Mouse (Mus musculus): ENCODE measurements around the gene Ccdc144b. TPM values are rescaled to one million over a fixed set of nuclear protein-coding genes. Genes with fewer than 3 reads are reported as not detected.

The Ccdc144b gene
- not detected for polyA plus RNA-seq (2012; fragmentation: generic; extraction: Trizol)
- long read RNA-seq, experiment 1 = 0 reads
- long read RNA-seq, experiment 2 = 0 reads

GRCm38 (mm10) chr3:36053447-36053846 lies at the start of gene Ccdc144b:
Ccdc144b (minus strand) TSS chr3:36053547.
- Histone ChIP-seq H3K79me3 (ENCODE audit: low read depth) (no peaks in the 10 kb centered on the region), H3ac (ENCODE audit: control insufficient read depth, insufficient read length, low read depth) (no peak within 1 kb of the TSS), H3K27me3 (ENCODE audit: control insufficient read depth, insufficient read depth, insufficient read length) (peaks cover 16% of the 10 kb centered on the region), H3K79me2 (ENCODE audit: control insufficient read depth, insufficient read depth) (no peaks in the 10 kb centered on the region), H3K36me3 (ENCODE audit: control insufficient read depth, insufficient read depth) (no peaks in the 10 kb centered on the region), H3K4me3 (ENCODE audit: insufficient read depth, poor library complexity, severe bottlenecking) (no peak within 1 kb of the TSS)
- TF ChIP-seq MAX (IDR thresholded peaks at IDR 0.05) = no peak
- no peak for TF ChIP-seq CEBPB (IDR thresholded peaks at IDR 0.05; ENCODE audit: low read depth)
- no peak for TF ChIP-seq USF1 (IDR thresholded peaks at IDR 0.05; ENCODE audit: low read depth)
- no peak for TF ChIP-seq FOSL1 (IDR thresholded peaks at IDR 0.05; ENCODE audit: insufficient read depth, low read length, poor library complexity, severe bottlenecking)
- TF ChIP-seq MYOD1 (IDR thresholded peaks at IDR 0.05; ENCODE audit: control insufficient read depth, insufficient read length, low read depth) = no peak
- TF ChIP-seq CTCF (IDR thresholded peaks at IDR 0.05; ENCODE audit: control insufficient read depth, insufficient read depth, insufficient read length) = no peak
- no peak for TF ChIP-seq MYOG (IDR thresholded peaks at IDR 0.05; ENCODE audit: control insufficient read depth, extremely low read depth, insufficient read length)

GRCm38 (mm10) chr3:36095371-36095770 lies 42.0 kb upstream of the Ccdc144b start:
- TF ChIP-seq FOSL1 (IDR thresholded peaks at IDR 0.05; ENCODE audit: insufficient read depth, low read length, poor library complexity, severe bottlenecking) = no peak
- TF ChIP-seq USF1 (IDR thresholded peaks at IDR 0.05; ENCODE audit: low read depth) = no peak
- no peak for TF ChIP-seq CTCF (IDR thresholded peaks at IDR 0.05; ENCODE audit: control insufficient read depth, insufficient read depth, insufficient read length)
- TF ChIP-seq MYOD1 (IDR thresholded peaks at IDR 0.05; ENCODE audit: control insufficient read depth, insufficient read length, low read depth) = no peak
- TF ChIP-seq MYOG (IDR thresholded peaks at IDR 0.05; ENCODE audit: control insufficient read depth, extremely low read depth, insufficient read length) = no peak
- TF ChIP-seq CEBPB (IDR thresholded peaks at IDR 0.05; ENCODE audit: low read depth) = no peak
- TF ChIP-seq MAX (IDR thresholded peaks at IDR 0.05) = no peak
- Histone ChIP-seq H3K4me3 (ENCODE audit: insufficient read depth, poor library complexity, severe bottlenecking) (no peak overlapping the region), H3K27me3 (ENCODE audit: control insufficient read depth, insufficient read depth, insufficient read length) (no peaks in the 10 kb centered on the region), H3ac (ENCODE audit: control insufficient read depth, insufficient read length, low read depth) (no peak overlapping the region), H3K79me3 (ENCODE audit: low read depth) (no peaks in the 10 kb centered on the region), H3K36me3 (ENCODE audit: control insufficient read depth, insufficient read depth) (peaks cover 12% of the 10 kb centered on the region), H3K79me2 (ENCODE audit: control insufficient read depth, insufficient read depth) (no peaks in the 10 kb centered on the region)

GRCm38 (mm10) chr3:36087591-36087990 lies 34.2 kb upstream of the Ccdc144b start:
- Histone ChIP-seq H3K4me3 (ENCODE audit: insufficient read depth, poor library complexity, severe bottlenecking) (no peak overlapping the region), H3K27me3 (ENCODE audit: control insufficient read depth, insufficient read depth, insufficient read length) (no peaks in the 10 kb centered on the region), H3K79me3 (ENCODE audit: low read depth) (no peaks in the 10 kb centered on the region), H3K36me3 (ENCODE audit: control insufficient read depth, insufficient read depth) (peaks cover 59% of the 10 kb centered on the region), H3ac (ENCODE audit: control insufficient read depth, insufficient read length, low read depth) (no peak overlapping the region), H3K79me2 (ENCODE audit: control insufficient read depth, insufficient read depth) (no peaks in the 10 kb centered on the region)
- TF ChIP-seq CEBPB (IDR thresholded peaks at IDR 0.05; ENCODE audit: low read depth) (no peak), CTCF (IDR thresholded peaks at IDR 0.05; ENCODE audit: control insufficient read depth, insufficient read depth, insufficient read length) (no peak), FOSL1 (IDR thresholded peaks at IDR 0.05; ENCODE audit: insufficient read depth, low read length, poor library complexity, severe bottlenecking) (no peak), USF1 (IDR thresholded peaks at IDR 0.05; ENCODE audit: low read depth) (no peak), MYOD1 (IDR thresholded peaks at IDR 0.05; ENCODE audit: control insufficient read depth, insufficient read length, low read depth) (no peak), MYOG (IDR thresholded peaks at IDR 0.05; ENCODE audit: control insufficient read depth, extremely low read depth, insufficient read length) (no peak), MAX (IDR thresholded peaks at IDR 0.05) (no peak)

GRCm38 (mm10) chr3:36085394-36085793 lies 32.0 kb upstream of the Ccdc144b start:
- Histone ChIP-seq H3K79me3 (ENCODE audit: low read depth) (no peaks in the 10 kb centered on the region), H3K36me3 (ENCODE audit: control insufficient read depth, insufficient read depth) (peaks cover 65% of the 10 kb centered on the region), H3ac (ENCODE audit: control insufficient read depth, insufficient read length, low read depth) (no peak overlapping the region), H3K79me2 (ENCODE audit: control insufficient read depth, insufficient read depth) (no peaks in the 10 kb centered on the region), H3K27me3 (ENCODE audit: control insufficient read depth, insufficient read depth, insufficient read length) (no peaks in the 10 kb centered on the region), H3K4me3 (ENCODE audit: insufficient read depth, poor library complexity, severe bottlenecking) (no peak overlapping the region)
- no peak for TF ChIP-seq CTCF (IDR thresholded peaks at IDR 0.05; ENCODE audit: control insufficient read depth, insufficient read depth, insufficient read length)
- no peak for TF ChIP-seq MAX (IDR thresholded peaks at IDR 0.05)
- TF ChIP-seq MYOD1 (IDR thresholded peaks at IDR 0.05; ENCODE audit: control insufficient read depth, insufficient read length, low read depth) = no peak
- no peak for TF ChIP-seq USF1 (IDR thresholded peaks at IDR 0.05; ENCODE audit: low read depth)
- no peak for TF ChIP-seq FOSL1 (IDR thresholded peaks at IDR 0.05; ENCODE audit: insufficient read depth, low read length, poor library complexity, severe bottlenecking)
- no peak for TF ChIP-seq CEBPB (IDR thresholded peaks at IDR 0.05; ENCODE audit: low read depth)
- TF ChIP-seq MYOG (IDR thresholded peaks at IDR 0.05; ENCODE audit: control insufficient read depth, extremely low read depth, insufficient read length) = no peak

GRCm38 (mm10) chr3:36083381-36083780 lies 30.0 kb upstream of the Ccdc144b start:
- H3K79me2 ChIP-seq (ENCODE audit: control insufficient read depth, insufficient read depth) = no peaks in the 10 kb centered on the region
- no peaks in the 10 kb centered on the region for H3K27me3 ChIP-seq (ENCODE audit: control insufficient read depth, insufficient read depth, insufficient read length)
- peaks cover 70% of the 10 kb centered on the region for H3K36me3 ChIP-seq (ENCODE audit: control insufficient read depth, insufficient read depth)
- H3K4me3 ChIP-seq (ENCODE audit: insufficient read depth, poor library complexity, severe bottlenecking) = no peak overlapping the region
- no peak overlapping the region for H3ac ChIP-seq (ENCODE audit: control insufficient read depth, insufficient read length, low read depth)
- TF ChIP-seq CTCF (IDR thresholded peaks at IDR 0.05; ENCODE audit: control insufficient read depth, insufficient read depth, insufficient read length) = no peak
- no peaks in the 10 kb centered on the region for H3K79me3 ChIP-seq (ENCODE audit: low read depth)

- Histone ChIP-seq H3K27me3 (ENCODE audit: control insufficient read depth, insufficient read depth, insufficient read length) (no peaks in the 10 kb centered on the region), H3K79me3 (ENCODE audit: low read depth) (no peaks in the 10 kb centered on the region), H3K36me3 (ENCODE audit: control insufficient read depth, insufficient read depth) (peaks cover 75% of the 10 kb centered on the region), H3ac (ENCODE audit: control insufficient read depth, insufficient read length, low read depth) (no peak overlapping the region), H3K79me2 (ENCODE audit: control insufficient read depth, insufficient read depth) (no peaks in the 10 kb centered on the region), H3K4me3 (ENCODE audit: insufficient read depth, poor library complexity, severe bottlenecking) (no peak overlapping the region)
- TF ChIP-seq FOSL1 (IDR thresholded peaks at IDR 0.05; ENCODE audit: insufficient read depth, low read length, poor library complexity, severe bottlenecking) = no peak
These were observed 29.5 kb upstream of the Ccdc144b start for GRCm38 (mm10) chr3:36082843-36083242.
